Mouse (Mus musculus): Measurements from ENCODE around the gene Cnn1. TPM values are rescaled to one million over a fixed set of nuclear protein-coding genes. Genes with fewer than 3 reads are reported as not detected.

Gene Cnn1
- total RNA-seq, 1 experiment = 25.6 TPM

- TF ChIP-seq HCFC1 (IDR thresholded peaks at IDR 0.05; ENCODE audit: borderline replicate concordance, insufficient read depth, low read length) (no peak), MAFK (IDR thresholded peaks at IDR 0.05; ENCODE audit: insufficient read depth, low read depth, low read length) (no peak), ZNF384 (IDR thresholded peaks at IDR 0.05; ENCODE audit: low read depth, low read length) (no peak), ZC3H11A (IDR thresholded peaks at IDR 0.05; ENCODE audit: borderline replicate concordance, low read depth, low read length) (no peak)
- Histone ChIP-seq H3K4me1 (ENCODE audit: control insufficient read depth in 2 of 2, insufficient read depth in 2 of 2, low read length in 2 of 2, poor library complexity in 1 of 2) (peaks cover 3 to 8% of the 10 kb centered on the region in 2 experiments; a peak in 2 of 4 replicates), H3K9me3 (ENCODE audit: control insufficient read depth, insufficient read depth, low read depth, low read length) (no peaks in the 10 kb centered on the region), H3K9ac (ENCODE audit: insufficient read depth, low read depth, low read length, poor library complexity, severe bottlenecking) (no peak overlapping the region), H3K4me3 (ENCODE audit: insufficient read depth in 1 of 2, low read depth in 1 of 2, low read length in 2 of 2, poor library complexity in 1 of 2, severe bottlenecking in 1 of 2) (no peak overlapping the region), H3K27ac (ENCODE audit: insufficient read depth, low read depth, low read length, poor library complexity, severe bottlenecking) (no peak overlapping the region), H3K36me3 (ENCODE audit: control insufficient read depth, insufficient read depth, low read length, poor library complexity, severe bottlenecking) (no peaks in the 10 kb centered on the region)
- DNase-seq (ENCODE audit: low read depth, low spot score) = no peak
- in situ Hi-C loops (cut with MboI; ENCODE audit: low sequenced_read_pairs in 2 of 2, unreplicated experiment in 2 of 2) = no loop called here
Observed at GRCm38 (mm10) chr9:22122005-22122404, 23.0 kb downstream of the Cnn1 start.

- in situ Hi-C loops (cut with MboI; ENCODE audit: low sequenced_read_pairs in 2 of 2, unreplicated experiment in 2 of 2) = no loop called here
- Histone ChIP-seq H3K36me3 (ENCODE audit: control insufficient read depth, insufficient read depth, low read length, poor library complexity, severe bottlenecking) (no peaks in the 10 kb centered on the region), H3K4me3 (ENCODE audit: insufficient read depth in 1 of 2, low read depth in 1 of 2, low read length in 2 of 2, poor library complexity in 1 of 2, severe bottlenecking in 1 of 2) (no peak overlapping the region), H3K9ac (ENCODE audit: insufficient read depth, low read depth, low read length, poor library complexity, severe bottlenecking) (no peak overlapping the region), H3K27ac (ENCODE audit: insufficient read depth, low read depth, low read length, poor library complexity, severe bottlenecking) (no peak overlapping the region), H3K4me1 (ENCODE audit: control insufficient read depth in 2 of 2, insufficient read depth in 2 of 2, low read length in 2 of 2, poor library complexity in 1 of 2) (peaks cover 3 to 8% of the 10 kb centered on the region in 2 experiments; a peak in 3 of 4 replicates), H3K9me3 (ENCODE audit: control insufficient read depth, insufficient read depth, low read depth, low read length) (no peaks in the 10 kb centered on the region)
- no peak for TF ChIP-seq ZNF384 (IDR thresholded peaks at IDR 0.05; ENCODE audit: low read depth, low read length)
- TF ChIP-seq CHD2 (IDR thresholded peaks at IDR 0.05; ENCODE audit: low read depth, low read length) = no peak
- no peak for TF ChIP-seq HCFC1 (IDR thresholded peaks at IDR 0.05; ENCODE audit: borderline replicate concordance, insufficient read depth, low read length)
- TF ChIP-seq ZC3H11A (IDR thresholded peaks at IDR 0.05; ENCODE audit: borderline replicate concordance, low read depth, low read length) = no peak
- no peak for TF ChIP-seq MAFK (IDR thresholded peaks at IDR 0.05; ENCODE audit: insufficient read depth, low read depth, low read length)
- no peak for DNase-seq (ENCODE audit: low read depth, low spot score)
Observed at GRCm38 (mm10) chr9:22123069-22123609, 24.1 kb downstream of the Cnn1 start.

GRCm38 (mm10) chr9:22124169-22124568 is 25.2 kb downstream of the Cnn1 start:
- TF ChIP-seq ZC3H11A (IDR thresholded peaks at IDR 0.05; ENCODE audit: borderline replicate concordance, low read depth, low read length) = no peak
- TF ChIP-seq CHD2 (IDR thresholded peaks at IDR 0.05; ENCODE audit: low read depth, low read length) = no peak
- TF ChIP-seq HCFC1 (IDR thresholded peaks at IDR 0.05; ENCODE audit: borderline replicate concordance, insufficient read depth, low read length) = no peak
- no peak for TF ChIP-seq ZNF384 (IDR thresholded peaks at IDR 0.05; ENCODE audit: low read depth, low read length)
- TF ChIP-seq MAFK (IDR thresholded peaks at IDR 0.05; ENCODE audit: insufficient read depth, low read depth, low read length) = no peak
- Histone ChIP-seq H3K4me1 (ENCODE audit: control insufficient read depth in 2 of 2, insufficient read depth in 2 of 2, low read length in 2 of 2, poor library complexity in 1 of 2) (peaks cover 3 to 8% of the 10 kb centered on the region in 2 experiments; a peak in 3 of 4 replicates), H3K36me3 (ENCODE audit: control insufficient read depth, insufficient read depth, low read length, poor library complexity, severe bottlenecking) (no peaks in the 10 kb centered on the region), H3K27ac (ENCODE audit: insufficient read depth, low read depth, low read length, poor library complexity, severe bottlenecking) (no peak overlapping the region), H3K4me3 (ENCODE audit: insufficient read depth in 1 of 2, low read depth in 1 of 2, low read length in 2 of 2, poor library complexity in 1 of 2, severe bottlenecking in 1 of 2) (no peak overlapping the region), H3K9ac (ENCODE audit: insufficient read depth, low read depth, low read length, poor library complexity, severe bottlenecking) (no peak overlapping the region), H3K9me3 (ENCODE audit: control insufficient read depth, insufficient read depth, low read depth, low read length) (no peaks in the 10 kb centered on the region)
- no peak for DNase-seq (ENCODE audit: low read depth, low spot score)
- in situ Hi-C loops (cut with MboI; ENCODE audit: low sequenced_read_pairs in 2 of 2, unreplicated experiment in 2 of 2) = no loop called here

DNA sequence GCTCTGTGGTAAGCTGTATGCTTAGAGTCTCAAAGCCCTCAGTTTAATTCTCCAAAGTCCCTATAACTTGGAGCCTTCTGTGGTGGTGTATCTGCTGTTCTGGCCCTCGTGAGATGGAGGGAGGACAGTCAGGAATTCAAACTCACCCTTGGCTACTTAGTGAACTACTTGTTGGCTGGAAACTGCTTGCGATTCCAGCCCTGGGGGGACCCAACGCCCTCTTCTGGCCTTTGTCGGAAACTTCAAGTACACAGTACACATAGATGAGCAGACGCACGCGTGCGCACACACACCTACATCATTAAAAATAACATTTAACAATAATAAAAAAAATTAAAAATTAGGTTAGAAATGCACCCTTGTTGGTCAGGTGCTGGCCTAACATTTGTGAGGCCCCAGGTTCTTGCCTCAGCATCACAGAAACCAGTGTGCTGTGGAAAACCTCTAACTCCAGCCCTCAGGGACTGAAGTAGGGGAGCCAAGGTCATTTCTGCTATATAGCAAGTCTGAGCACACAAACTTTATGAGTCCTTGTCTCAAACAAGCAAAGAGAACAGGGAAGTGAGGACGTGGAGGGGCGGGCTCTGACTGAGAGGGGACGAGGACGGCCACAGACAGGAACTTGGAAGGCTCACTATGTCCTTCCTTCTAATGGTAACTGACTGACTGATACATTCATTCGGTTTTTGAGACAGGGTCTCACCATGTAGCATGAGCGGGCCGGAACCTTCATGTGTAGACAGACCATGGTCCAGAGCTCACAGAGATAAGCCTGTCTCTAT is 26.4 kb downstream of the Cnn1 start:
- Histone ChIP-seq H3K4me3 (ENCODE audit: insufficient read depth in 1 of 2, low read depth in 1 of 2, low read length in 2 of 2, poor library complexity in 1 of 2, severe bottlenecking in 1 of 2) (no peak overlapping the region), H3K27ac (ENCODE audit: insufficient read depth, low read depth, low read length, poor library complexity, severe bottlenecking) (no peak overlapping the region), H3K36me3 (ENCODE audit: control insufficient read depth, insufficient read depth, low read length, poor library complexity, severe bottlenecking) (no peaks in the 10 kb centered on the region), H3K9ac (ENCODE audit: insufficient read depth, low read depth, low read length, poor library complexity, severe bottlenecking) (no peak overlapping the region), H3K9me3 (ENCODE audit: control insufficient read depth, insufficient read depth, low read depth, low read length) (no peaks in the 10 kb centered on the region), H3K4me1 (ENCODE audit: control insufficient read depth in 2 of 2, insufficient read depth in 2 of 2, low read length in 2 of 2, poor library complexity in 1 of 2) (peaks cover 3 to 8% of the 10 kb centered on the region in 2 experiments; a peak in 3 of 4 replicates)
- in situ Hi-C loops (cut with MboI; ENCODE audit: low sequenced_read_pairs in 2 of 2, unreplicated experiment in 2 of 2) = no loop called here
- TF ChIP-seq CHD2 (IDR thresholded peaks at IDR 0.05; ENCODE audit: low read depth, low read length) (no peak), ZNF384 (IDR thresholded peaks at IDR 0.05; ENCODE audit: low read depth, low read length) (no peak), ZC3H11A (IDR thresholded peaks at IDR 0.05; ENCODE audit: borderline replicate concordance, low read depth, low read length) (no peak), HCFC1 (IDR thresholded peaks at IDR 0.05; ENCODE audit: borderline replicate concordance, insufficient read depth, low read length) (no peak), MAFK (IDR thresholded peaks at IDR 0.05; ENCODE audit: insufficient read depth, low read depth, low read length) (no peak)
- DNase-seq (ENCODE audit: low read depth, low spot score) = no peak
